Mouse (Mus musculus): Measurements from ENCODE around the gene Zfp423.

GRCm38 (mm10) chr8:87851380-87851779, 108.0 kb downstream of the Zfp423 start:
- TF ChIP-seq CTCF (IDR thresholded peaks at IDR 0.05; ENCODE audit: borderline replicate concordance, control insufficient read depth, extremely low read depth, insufficient read depth, low read length, poor library complexity), result no peak
- TF ChIP-seq POLR2A (IDR thresholded peaks at IDR 0.05; ENCODE audit: control insufficient read depth, extremely low read depth, insufficient read depth, low read length, poor library complexity), result no peak
